Mouse (Mus musculus) thymus, adult 2 months (tissue): ENCODE measurements around the gene Map4k3.

Experiments used
- CTCF ChIP-seq: fragments of 200-500 bp; IDR thresholded peaks from 2 replicates; pipeline ENCODE4 v1.5.1; 2012; ENCODE audit warnings: mild to moderate bottlenecking, control low read depth, low read length, moderate library complexity, borderline replicate concordance; ENCODE audit not compliant: control insufficient read depth, poor library complexity, insufficient read depth; ENCODE audit errors: extremely low read depth
- POLR2A ChIP-seq: fragments of 200-500 bp; IDR thresholded peaks from 2 replicates; pipeline ENCODE4 v1.6.1; 2012; ENCODE audit warnings: mild to moderate bottlenecking, low read length, control low read depth, moderate library complexity; ENCODE audit not compliant: control insufficient read depth, poor library complexity, insufficient read depth; ENCODE audit errors: extremely low read depth

DNA sequence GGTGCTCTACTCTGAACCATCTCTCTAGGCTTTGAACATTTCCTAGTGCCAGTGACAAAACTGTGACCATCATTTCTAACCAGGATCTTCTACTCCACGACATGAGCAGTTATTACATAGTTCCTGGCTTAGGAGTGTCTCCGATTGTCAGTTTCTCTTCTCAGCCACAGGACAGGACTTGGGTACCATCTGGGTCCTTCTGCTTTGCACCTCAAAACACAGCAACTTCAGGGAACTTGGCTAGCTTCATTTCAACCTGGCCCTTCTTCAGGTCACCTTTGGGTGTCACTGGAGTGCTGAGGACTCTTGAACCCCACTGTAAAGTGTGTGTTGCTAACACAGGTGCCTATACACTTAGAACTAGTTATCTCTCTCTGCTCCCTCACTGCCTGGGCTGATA is 181.4 kb downstream of the Map4k3 start:
- no peak for TF ChIP-seq POLR2A
- no peak for TF ChIP-seq CTCF
